Mouse (Mus musculus): ENCODE results near the gene Pdia3.
A peak's percentile ranks its signal among the peaks of the same experiment; 100 is the strongest.
"Not testable (repeated sequence)": the region's sequence is repeated elsewhere in the genome, so short reads cannot be mapped to it uniquely, and the experiment has no call there.

Pdia3 gene

DNA sequence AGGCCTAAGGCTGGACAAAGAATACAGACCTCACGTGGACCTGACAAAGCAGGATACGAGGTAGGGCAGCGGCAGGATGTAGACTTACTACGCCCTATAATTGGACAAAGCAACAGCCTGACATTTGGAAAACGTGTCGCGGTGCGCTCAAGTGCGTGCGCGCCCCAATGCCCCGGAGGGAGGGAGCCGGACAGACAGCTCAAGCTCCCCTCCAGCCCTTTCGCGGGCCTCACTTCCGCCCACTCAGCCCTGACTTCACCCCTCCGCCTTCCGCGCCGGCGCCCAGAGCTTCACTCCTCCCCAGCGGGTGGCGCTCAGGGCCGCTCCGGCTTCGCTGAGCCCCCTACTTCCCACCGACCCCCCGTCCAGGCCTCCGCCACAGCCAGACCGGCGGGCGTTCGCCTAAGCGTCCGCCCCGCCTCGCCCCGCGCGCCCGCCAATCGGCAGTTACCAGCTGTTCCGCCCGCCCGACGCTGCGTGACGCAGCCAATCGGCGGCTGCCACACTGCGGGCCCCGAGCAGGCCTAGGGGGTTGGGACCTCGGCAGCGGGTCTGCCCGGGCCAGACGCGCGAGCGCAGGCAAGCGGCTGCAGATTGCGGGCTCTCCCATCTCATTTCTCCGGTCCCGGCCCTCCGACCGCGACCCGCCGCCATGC lies at the start of gene Pdia3, which contains the start of gene Catsper2:
Gene Pdia3, plus strand, starts transcription at position 389 of the 656 bp plus-strand sequence.
Gene Catsper2, minus strand, starts transcription at position 406 of the 656 bp plus-strand sequence.
- DNase-seq = peak; percentile 96 to 98

DNA sequence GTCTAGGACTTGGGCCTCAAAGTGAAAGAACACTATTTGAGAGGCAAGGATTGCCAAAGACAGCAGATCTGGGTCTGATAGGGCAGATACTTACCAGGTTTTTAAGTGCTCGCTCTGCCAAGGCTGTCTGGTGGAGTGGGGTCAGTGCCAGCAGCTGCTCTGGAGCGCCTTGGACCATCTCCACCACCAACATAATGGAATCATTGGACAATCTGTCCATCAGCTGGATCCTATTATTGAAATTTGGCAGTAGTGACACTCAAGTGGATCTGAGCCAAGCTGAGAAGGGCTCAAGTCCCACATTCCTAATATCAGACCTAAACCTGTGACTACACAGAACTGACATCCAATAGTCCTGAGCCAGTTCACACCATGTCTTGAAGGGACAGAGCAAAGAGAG lies 44.7 kb upstream of the Pdia3 start:
- no peak for DNase-seq

DNA sequence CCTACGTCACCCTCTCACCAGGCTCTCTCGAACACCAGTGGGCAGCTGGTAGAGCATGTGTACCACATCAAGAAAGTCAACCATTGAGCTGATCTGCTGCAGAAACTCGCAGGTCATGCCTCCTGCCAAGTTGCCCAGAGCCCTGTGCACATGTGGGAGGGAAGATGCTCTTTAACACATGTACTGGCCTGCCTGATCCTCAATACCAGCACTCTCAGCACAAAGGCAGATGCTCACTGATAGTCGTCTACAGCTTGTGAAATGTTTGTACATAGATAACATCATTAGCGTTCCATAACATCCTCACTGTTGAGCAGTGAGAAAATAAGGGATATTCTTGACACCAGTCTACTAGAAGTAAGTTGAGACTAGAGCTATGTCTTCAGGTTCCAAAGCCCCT lies 42.7 kb upstream of the Pdia3 start:
- DNase-seq = no peak

DNA sequence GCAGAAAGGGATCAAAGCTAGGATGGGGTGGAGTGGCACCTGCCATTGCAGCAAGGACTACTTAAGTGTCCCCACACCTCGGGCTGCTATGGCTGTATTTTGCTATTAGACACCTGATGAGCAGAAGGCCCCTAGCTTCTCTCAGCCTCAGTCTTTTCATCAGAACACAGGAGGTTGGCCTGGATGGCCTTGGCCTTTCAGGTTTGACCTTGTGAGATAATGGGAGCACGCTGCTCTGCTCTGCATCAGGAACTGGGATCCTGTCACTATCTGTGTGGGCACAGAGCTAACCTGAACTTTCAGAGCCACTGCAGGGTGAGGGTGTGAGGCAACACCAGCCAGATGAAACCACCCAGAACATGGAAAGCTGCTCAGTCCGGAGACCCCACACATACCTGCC lies 41.3 kb upstream of the Pdia3 start:
- no peak for DNase-seq

DNA sequence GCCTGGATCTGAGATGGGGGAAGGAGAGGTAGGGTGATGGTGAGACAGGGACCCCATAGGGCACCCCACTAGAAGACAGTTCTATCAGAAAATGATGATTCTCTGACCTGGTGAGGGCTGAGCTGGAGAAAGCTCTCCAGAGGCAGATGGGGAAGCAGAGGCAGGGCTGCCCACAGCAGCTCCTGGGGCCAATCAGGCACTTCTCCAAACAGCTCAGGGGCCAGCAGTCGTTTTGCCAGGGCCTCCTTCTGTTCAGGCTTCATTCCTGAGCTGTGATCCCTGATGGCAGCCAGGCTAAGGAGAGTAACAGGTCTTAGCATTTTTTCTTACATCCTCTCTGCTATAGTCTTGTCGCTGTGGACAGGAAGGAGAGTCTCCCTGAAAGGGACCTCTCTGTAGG lies 38.8 kb upstream of the Pdia3 start:
- no peak for DNase-seq

DNA sequence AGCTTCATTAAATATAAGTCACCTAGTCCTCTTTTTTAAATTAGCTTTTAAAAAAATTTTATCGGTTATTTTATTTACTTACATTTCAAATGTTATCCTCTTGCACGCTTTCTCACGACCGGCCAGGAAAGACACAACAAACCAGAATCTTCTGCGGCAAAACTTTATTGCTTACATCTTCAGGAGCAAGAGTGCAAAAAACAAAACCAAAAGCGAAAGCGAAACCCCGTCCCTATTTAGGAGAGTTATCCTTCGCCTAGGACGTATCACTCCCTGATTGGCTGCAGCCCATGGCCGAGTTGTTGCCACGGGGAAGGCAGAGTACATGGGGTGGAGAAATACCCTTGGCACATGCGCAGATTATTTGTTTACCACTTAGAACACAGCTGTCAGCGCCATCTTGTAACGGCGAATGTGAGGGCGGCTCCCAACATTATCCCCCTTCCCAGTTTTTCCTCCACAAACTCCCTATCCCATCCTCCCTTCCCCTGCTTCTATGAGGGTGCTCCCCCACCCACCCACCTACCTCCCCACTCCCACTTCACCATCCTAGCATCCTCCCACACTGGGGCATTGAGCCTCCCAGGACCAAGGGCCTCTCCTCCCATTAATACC lies 26.5 kb upstream of the Pdia3 start, which contains the start of gene Strc:
Gene Strc, minus strand, starts transcription at position 208 of the 615 bp plus-strand sequence.
- DNase-seq = not testable (repeated sequence)

DNA sequence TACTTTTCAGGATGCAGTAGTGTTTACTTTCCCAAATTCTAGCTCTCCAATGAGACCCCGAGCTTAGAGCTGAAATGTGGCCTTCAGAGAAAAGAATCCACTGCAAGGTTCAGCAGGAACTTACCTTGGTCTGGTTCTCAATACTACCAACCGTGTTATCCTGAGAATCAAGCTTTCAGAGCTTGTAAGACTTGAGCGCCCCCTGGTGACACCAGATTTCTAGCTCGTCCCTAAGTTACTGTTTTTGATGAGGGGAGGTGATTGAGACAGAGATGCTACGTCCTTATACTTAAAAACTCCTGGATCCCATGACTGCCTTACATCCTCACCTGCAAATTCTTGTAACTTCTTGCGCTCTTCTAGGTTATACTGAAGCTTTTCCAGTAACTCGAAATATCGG lies 17.0 kb upstream of the Pdia3 start:
- DNase-seq = peak; percentile 92 to 94

DNA sequence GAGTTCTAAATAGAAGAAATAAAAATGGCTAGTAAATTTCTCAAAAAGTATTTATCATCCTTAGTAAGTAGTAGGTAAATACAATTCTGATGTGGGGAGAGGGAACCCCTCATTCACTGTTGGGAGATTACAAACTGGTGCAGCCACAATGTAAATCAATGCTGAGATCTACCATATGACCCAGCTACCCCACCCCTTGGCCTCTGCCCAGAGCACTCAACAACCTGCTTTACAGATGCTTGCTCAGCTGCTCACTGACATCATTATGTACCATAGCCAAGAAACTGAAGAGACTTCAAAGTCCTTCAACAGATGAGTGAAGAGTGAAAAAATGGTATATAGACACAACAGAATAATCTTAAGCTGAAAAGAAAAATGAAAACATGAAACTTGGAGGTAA lies 10.3 kb upstream of the Pdia3 start:
- no peak for DNase-seq

DNA sequence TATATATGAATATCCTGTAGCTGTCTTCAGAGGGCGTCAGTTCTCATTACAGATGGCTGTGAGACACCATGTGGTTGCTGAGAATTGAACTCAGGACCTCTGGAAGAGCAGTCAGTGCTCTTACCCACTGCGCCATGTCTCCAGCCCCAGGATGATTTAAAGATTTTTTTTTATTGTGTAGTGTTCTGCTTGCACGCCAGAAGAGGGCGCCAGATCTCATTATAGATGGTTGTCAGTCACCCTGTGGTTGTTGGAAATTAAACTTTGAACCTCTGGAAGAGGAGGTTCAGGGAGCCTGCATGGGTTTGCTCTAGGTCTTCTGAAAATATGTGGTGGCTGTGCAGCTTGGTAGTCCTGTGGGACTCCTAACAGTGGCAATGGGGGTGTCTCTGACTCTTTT lies 5.4 kb upstream of the Pdia3 start:
- DNase-seq = peak; percentile 38 to 54

DNA sequence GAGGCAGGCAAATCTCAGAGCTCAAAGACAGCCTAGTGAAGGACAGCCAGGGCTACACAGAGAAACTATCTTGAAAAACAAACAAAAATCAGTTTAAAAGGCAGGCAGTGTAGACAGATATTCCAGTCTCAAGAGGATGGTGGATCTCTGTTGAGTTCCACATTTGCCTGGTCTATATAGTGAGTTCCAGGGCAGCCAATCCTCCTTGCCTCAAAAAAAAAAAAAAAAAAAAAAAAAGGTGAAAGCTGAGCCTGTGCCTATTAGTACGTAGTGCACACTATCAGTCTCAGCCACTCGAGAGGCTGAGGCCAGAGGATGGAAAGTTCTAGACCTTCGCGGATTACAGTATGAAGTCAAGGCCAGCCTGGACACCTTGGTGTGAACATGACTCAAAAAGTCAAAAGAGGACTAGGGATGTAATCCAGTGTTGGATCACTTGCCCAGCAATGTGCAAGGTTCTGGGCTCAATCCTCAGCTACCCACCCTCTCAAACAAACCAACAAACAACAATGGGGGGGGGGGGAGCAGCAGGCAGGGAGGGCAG lies 660 bp upstream of the Pdia3 start:
- peak in 1 of 2 experiments; percentile 3 for DNase-seq

DNA sequence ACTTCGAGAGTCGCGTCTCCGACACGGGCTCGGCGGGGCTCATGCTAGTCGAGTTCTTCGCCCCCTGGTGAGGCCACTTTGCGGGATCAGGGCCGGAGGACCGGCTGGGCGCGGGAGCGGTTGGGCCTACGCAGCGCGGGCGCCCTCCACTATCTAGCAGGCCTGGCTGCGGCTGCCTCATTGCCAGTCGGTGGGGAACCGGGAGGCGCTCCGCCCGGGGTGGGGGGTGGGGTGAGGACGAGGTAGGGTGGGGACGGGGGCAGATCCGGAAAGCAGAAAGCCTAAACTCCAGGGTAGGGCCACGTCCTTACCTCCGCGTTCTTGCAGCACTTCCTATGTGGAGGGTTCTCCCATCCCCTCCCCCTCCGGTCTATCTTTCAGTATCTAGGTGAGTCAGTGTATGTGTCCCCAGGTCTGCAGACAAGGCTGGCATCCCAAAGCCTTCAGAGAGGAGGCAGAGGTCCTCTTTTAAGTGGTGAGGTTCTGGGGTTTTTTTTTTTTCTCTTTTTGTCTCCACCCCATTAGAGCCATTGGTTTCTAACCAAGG lies 637 bp downstream of the Pdia3 start:
- no peak for DNase-seq

DNA sequence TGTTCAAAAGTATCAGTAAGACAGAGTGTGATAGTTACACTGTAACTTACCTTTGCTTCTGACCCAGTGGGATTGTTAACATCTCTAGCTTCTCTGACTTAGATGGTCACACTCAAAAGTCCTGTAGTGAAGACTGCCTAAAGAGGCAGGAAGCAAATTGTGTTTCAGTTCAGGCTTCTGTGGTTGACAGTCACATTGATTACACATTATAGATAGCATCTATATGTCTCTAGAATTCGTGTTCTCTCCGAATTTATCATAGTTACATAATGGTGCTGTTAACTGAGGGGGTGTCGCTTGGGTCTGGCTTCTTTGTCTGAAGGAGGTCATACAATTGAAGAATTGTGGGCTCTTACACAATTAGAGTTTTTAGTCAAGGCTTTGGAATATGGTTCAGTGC lies 1.5 kb downstream of the Pdia3 start:
- DNase-seq = no peak

DNA sequence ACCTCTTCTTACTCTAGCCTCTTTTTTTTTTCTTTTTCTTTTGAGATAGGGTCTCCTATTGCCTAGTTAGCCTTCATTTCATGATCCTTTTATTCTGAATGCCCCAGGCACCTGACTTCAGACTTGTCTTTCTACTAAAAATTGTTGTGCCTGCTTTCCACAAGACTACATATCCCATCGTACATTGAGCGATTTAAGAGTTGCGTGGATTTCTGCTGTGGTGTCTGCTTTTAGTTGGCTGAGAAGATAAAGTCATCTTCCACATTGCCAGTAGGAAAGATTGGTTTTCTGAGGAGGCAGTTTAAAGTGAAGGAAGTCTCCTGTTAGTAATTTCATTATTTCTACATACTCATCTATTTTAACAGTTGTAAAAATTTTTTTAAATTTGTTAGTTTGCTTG lies 2.0 kb downstream of the Pdia3 start:
- DNase-seq = no peak

DNA sequence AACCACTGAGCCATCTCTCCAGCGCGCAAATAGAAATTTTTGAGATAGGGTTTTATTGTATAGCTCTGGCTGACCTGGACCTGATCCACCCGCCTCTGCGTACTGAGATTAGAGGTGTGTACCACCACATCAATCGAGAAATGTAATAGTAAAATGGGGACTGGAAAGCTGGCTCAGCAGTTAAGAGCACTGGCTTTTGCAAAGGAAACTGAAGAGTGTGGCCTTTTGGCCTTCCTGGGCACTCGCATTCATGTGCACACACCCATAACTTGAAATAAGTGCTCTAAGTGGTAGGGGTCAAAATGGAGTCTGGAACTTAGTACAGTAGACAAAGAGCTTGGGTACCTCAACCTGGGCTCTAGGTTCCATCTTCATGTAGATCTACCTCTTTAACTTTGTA lies 2.8 kb downstream of the Pdia3 start:
- DNase-seq = no peak

DNA sequence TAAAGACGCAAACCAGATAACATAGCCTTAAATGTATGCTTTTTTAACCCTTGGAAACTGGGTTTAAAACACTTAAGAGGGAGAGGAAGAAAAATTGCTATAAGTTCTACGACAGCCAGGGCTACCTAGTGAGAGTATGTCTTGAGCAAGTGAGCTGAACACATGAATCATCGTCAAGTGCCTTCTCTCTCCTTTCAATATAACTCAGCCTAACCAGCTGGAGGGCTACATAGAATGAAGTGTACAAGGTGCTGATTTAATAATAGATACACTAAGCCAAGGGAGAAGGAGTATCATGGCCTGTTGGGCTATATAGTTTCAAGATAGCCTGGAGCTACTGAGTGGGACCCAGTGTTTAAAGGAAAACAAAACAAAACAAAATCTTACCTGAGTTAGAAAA lies 4.9 kb downstream of the Pdia3 start:
- DNase-seq = no peak

DNA sequence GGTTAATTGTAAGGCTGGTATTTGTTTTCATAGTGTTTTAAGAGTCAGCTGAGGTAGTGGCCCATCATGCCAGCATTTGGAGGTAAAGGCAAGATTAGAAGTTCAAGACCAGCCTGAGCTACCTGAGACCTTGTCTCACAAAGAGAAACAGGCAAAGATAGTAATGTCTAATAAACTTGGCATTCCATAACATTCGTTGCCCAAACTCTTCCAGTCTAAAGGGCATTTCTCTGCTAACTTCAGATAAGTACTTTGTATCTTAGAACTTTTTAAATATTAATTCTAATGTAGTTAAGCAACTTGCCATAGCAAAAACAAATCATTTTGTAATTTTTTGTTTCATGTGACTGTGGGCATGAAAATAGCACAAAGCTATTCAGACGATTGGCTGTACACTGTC lies 9.6 kb downstream of the Pdia3 start:
- no peak for DNase-seq

DNA sequence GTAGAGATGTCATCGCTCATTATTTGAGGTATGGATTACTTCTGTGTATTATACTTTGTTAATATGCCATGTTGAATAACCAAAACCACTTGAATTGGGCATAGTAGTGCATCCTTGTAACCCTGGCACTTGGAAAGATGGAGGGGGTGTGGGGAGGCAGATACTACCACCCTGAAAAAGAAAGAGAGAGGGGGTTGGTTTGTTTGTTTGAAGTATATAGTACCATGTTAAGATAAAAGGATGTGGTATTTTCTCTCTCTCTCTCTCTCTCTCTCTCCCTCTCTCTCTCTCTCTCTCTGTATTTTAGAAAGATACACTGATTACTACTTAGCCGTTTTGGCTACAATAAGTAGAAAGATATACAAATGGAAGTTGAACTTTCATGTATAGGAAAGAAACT lies 12.3 kb downstream of the Pdia3 start:
- DNase-seq = no peak

DNA sequence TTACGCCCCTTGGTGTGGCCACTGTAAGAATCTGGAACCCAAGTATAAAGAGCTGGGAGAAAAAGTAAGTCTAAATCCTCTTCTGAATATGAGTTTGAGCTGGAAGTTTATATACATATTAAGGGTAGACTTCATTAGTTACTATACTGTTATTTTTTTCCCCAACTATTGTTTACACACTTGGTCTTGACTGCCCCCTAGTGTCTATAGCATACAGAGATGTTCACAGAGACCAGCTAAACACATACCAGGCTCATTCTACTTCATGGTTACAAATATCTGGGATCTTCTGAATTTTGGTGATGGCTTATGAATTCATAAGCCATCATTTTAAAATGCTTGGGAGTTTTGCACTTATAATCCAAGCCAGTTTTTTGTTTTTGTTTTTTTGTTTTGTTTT lies 21.3 kb downstream of the Pdia3 start:
- no peak for DNase-seq

DNA sequence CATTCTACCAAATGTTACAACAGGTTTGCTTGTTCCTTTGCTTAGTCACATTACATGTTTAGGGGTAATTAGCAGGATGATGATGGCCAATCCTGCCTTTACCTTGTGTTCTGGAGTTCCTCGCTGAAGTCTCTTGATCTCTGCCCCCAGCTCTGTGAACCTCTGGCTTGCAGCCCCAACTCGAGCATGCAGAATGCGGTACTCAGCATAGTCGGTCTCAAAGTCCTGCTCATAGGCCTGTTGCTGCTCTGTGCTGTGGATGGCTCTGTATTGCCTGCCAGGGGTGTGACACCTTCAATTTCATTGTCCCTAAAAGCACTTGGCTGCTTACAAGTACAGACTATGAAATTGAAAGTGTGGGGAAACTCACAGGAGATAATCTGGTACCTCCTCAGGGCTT lies 26.2 kb downstream of the Pdia3 start:
- peak in 1 of 2 experiments; percentile 27 for DNase-seq

DNA sequence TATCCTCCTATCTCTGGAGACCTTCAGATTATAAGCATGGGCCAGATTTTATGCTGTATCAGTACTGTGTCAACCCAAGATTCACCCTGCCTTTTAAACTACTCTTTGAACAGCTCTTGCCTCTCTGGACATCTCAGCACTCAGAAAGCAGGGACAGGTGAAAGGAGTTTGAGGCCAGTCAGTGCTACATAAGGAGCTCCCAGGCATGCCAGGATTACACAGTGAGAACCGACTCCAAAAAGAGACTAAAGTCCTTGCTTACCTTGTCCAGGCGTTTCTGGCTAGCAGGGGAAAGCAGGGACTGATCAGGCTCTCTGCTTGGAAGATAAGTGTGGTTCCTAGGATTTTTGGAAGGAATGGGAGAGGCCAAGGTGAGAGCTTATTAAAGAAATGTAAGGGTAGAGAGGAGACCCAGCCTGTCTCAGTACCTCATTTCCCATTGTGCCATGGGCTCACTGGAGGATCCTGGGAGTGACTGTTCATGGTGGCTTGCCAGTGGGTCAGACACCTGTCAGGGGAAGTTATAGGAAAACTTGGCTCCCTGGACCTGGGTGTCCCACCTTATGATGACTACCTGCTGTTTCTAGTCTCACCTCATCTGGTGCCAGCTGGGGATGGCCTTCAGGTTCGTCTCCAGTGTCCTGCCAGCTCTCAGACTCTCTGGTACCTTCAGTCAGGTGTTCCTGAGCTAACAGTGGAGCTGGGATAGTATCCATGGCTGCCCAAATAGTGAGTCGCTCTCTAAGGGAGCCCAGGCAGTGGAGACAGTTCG lies 27.4 kb downstream of the Pdia3 start:
- no peak for DNase-seq

DNA sequence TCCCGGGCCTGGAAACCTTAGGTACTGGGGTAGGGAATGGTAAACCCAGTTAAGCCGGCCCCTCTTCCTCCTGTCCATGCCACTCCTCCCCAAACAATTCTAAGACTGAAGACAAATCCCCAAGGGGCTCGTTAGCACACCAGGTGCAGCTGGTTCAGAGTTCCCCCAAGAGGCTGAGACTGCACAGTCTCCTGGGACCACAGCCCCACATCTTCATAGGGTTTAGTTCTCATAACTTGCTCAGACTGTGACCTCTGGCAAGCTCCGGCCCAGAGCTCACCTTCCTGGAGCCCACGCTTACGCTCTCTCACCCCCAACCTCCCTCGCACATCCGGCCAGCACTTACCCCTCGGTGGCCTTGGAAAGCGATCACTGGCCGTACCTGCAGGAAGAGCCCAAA lies 28.2 kb downstream of the Pdia3 start:
- DNase-seq = peak in 1 of 2 experiments; percentile 12

DNA sequence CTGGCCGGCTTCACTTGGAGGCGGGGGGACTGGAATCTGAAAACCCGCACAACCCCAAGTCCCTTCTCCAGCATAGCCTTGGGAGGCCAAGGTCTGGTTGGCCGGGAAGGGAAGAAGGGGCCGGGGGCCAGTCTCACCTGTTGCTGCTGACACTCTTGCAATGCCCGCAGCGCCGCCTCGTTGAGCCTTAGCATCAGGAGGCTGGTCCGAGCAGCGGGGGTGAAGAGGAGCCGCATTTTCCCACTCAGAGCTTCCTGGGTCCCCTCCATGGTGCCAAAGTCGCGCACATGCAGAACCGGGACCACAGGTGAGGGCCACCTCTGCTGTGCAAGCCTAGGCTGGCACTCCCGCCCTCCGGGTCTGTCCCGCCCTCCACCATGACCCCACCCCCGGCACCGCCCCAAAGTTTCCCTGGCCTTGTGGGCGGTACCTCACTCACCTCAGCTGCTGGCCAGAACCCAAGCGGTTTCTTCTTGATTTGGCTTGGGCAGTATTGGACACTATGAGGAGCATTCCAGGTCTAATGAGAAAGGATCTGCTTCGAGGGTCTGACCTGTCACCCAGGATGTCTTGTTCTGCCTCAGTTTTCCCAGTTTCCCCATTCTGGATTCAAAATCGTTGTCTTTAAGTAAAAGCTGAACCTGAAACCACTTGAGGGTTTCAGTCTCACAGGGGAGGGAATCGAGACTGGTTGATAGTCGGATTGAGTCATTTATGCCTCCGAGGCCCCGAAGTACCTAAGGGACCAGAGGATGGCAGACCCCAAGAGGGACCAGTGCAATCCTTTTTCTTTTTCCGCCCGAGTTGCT lies 28.9 kb downstream of the Pdia3 start:
- peak; percentile 84 to 88 for DNase-seq

DNA sequence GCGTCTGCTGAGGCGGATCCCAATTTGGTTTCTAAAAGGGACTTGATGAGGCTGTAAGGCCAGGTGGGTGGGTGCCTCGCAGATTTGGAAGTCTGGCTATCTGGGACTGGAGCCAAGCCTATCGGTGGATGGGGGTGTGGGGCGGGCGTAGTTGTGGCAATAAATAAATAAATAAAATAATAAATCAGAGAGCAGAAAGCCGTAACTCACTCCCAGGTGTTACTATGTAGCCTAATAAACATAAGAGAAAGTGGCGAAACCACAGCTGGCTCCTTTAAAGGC lies 29.4 kb downstream of the Pdia3 start:
- DNase-seq = no peak
